Mouse (Mus musculus) mouse embryonic stem cell (cell line): ENCODE data around the gene Zcchc8.

ENCODE experiments used
- in situ Hi-C, 2 experiments: fragments of 300-500 bp; cut with MboI; formaldehyde crosslinking; loops; 1 replicate in 1 of 2; 3 replicates in 1 of 2; pipeline ENCODE4 v1.14.3; 2019 to 2020; ENCODE audit warnings: low sequenced_read_pairs in 2 of 2, low pct_unique_long_range_greater_than_20kb in 1 of 2, mixed read lengths in 1 of 2; ENCODE audit not compliant: unreplicated experiment in 1 of 2

Zcchc8 gene

GRCm38 (mm10) chr5:123654937-123655336 is 66.0 kb downstream of the Zcchc8 start:
- in situ Hi-C loops = no loop called here

- in situ Hi-C loops = no loop called here
Measured at GRCm38 (mm10) chr5:123653287-123653801, 67.6 kb downstream of the Zcchc8 start.

DNA sequence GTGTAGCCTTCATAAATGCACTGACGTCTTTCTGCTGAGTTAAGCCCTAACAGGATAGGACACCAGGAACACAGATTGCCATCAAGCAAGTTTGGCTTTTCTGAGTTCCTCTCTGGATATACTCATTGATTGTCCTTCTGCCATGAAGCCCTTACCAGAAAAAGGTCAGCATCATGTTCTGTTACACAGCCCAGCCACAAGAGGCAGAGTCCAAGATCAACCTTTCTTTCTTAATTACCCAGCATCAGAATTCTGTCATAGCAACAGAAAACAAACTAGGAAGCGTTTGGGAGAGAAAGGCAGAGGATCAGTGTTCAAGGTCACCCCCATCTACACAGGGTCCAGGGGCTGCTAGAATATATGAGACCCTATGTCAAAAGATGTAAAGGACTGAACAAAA is 70.1 kb downstream of the Zcchc8 start:
- in situ Hi-C loops = no loop called here
